Mouse (Mus musculus) ZHBTc4 (cell line): ENCODE data around the gene Arsj.

Experiments used
- DNase-seq: peaks from one replicate; pipeline ENCODE4 v3.0.0-alpha.2; 2011; ENCODE audit warnings: low read depth, low spot score

Gene Arsj

GRCm38 (mm10) chr3:126363568-126364505 is at the start of gene Arsj:
Gene Arsj (plus strand): TSS chr3:126363684.
- DNase-seq, result peak; percentile 62

DNA sequence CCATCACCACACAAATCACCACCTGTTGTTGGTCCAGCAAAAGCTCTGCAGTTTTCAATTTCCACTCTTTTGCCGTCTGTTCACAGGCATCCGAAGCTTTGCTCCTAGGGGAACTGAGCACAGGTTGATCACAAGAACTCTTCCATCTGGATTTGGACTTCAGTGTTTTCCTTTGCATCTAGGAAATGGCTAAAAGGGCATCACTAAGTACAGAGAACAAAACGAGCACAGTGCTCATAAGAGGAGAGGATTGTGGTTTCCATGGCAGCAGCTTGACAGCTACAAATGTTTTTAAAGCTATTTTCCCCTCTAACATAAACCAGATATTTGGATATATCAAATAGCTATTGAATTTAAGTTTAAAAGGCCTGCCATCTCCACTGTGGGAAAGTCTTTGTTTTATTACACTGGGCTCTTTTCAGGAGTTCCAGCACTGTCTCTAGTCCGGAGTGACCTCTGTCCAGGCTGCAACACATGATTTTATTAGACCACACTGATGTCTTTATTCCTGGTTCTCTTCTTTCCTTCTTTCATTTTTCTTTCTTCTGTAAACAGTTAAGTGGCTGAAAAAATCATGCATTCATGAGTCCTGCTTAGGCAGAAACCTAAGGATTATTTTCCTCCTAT is 38.5 kb upstream of the Arsj start:
- DNase-seq, result no peak

GRCm38 (mm10) chr3:126325891-126326627 is 37.4 kb upstream of the Arsj start:
- no peak for DNase-seq

DNA sequence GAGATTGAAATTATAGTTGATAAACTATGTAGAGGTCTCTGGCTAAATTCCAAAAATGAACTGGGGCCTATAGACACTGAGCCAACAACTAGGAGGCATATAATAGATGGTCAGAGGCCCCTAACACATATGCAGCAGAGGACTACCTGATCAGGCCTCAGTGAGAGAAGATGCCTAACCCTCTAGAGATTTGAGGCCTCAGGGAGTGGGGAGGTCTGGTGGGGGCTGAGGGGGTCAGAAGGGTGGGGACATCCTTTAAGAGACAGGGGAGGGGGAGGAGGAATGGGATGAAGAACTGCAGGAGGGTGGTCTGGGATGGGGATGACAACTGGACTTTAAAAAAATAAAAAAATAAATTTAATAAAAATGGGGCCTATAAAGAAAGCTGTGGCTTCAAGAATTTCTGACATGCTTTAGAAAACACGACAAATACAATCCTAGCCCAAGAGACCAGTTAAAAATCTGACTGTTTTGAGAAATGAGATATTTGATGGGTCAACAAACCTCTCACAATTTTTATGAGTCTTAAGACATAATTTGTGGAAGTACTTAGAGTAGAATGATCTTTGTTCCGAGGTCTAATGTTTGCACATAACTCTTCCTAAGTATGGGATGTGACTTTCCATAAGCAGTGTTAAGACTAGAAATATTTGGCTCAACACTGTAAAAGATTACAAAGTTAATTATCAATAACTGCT is 36.7 kb upstream of the Arsj start:
- no peak for DNase-seq

DNA sequence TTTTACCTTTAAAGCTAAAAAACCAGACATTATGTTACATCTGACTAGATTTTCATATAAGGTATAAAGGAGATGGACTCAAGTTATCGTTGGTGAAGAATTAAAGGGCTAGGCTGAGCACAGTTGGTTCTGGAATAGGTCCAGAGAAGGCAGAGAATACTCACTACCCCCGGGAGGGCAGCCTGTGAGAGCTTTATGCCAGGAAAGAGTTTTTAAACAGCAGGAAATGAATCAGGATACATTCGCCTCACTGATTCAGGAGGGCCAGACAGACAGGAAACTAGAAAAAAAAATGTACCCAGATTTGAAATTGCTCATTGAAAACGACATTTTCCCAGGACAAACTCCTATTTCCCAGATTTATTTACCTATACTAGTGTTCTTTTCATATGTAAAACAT is 28.2 kb upstream of the Arsj start:
- no peak for DNase-seq

DNA sequence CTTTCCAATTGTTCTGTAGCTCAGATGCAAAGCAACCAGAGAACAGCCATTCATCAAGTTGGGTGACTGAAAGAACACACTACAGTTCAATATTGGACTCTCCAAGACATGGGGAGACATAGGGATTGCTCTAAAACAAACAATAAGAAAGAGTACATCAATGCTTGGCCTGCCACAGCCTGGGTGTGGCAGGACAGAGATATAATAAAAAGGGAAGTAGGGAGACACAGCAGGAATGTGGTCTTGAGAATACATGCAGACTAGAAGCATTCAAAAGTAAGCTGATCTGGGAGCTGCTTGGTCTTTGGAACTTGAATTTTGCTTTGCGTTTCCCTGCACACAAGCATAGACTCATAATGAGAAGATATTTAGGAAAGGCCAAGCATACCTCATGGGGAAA is 18.7 kb upstream of the Arsj start:
- DNase-seq, result no peak

DNA sequence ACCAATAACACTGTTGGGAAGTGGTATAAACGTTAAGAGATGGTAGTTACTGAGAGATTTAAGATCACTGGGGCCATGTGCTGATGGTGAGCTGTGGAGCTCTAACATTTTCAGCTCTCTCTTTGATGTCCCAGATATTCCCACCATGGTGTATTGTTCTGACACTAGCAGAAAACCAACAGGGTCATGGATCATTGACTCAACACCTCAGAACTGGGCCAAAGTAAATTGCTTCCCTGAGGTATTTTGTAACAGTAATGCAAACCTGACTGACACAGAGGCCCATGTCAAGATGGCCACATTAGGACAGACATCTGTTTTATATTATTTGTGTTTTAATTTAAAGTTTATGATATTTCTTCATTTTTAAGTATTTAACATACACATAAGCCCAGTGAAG is 3.7 kb upstream of the Arsj start:
- no peak for DNase-seq

- no peak for DNase-seq
Measured at GRCm38 (mm10) chr3:126362392-126362791, 1.1 kb upstream of the Arsj start.

DNA sequence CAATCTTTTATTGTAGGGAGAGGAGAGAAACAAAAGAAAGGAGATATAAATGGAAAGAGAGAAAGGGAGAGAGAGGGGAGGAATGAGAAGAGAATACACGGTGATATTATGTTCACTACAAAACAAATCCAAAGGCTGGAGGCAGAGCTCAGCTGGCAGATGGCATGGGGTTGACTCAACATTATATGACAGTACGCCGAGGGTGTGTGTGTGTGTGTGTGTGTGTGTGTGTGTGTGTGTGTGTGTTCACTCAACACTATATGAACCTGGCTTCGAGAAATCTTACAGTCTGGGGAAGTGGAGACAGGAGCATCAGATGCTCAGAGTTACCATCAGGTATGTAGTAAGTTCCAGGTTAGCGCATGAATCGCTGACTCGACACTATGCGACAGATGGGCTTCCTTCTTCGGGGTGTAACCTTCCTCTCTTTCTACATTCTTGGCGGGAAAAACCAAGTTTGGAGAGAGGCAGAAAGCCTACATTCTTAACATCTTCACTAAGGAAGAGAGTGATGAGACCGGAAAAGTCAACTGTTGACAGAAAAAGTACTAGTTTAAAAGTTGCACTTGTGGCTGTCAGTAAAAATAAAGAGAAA is 456 bp upstream of the Arsj start:
- DNase-seq, result no peak

DNA sequence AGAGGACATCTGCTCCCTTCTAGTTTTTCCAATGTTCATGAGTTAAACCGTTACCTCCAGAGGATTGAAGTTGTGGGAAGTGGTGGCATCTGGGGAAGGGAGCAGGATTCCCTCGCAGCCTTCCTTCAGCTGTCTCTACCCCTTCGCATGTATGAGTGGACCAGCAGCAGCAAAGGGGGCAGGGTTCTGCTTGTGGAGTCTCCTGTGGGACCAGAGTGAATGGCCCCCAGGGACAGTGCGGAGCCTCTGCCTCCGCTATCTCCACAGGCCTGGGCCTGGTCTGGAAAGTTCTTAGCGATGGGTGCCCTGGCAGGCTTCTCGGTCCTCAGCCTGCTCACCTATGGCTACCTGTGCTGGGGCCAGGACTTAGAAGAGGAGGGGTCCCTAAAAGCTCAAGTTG is 1.1 kb downstream of the Arsj start:
- DNase-seq, result no peak

DNA sequence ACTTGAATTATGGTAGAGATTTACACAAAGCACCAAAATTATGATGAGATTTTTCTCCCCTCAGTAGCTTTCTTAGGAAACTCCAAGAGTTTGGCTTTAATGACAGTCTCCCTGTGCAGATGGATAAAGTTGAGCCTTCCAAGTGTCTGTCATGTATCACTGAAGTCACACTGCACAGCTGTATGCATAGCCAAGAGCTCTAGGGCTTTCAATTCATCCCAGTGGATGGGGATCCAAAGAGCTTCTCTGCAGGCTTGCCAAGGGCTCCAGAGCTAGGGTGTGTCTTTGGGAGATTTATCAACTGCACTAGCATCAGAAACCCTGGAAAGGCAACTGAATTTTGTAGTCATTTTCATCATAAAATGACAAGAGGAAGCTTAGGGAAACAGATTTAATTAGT is 7.1 kb downstream of the Arsj start:
- no peak for DNase-seq

- DNase-seq, result no peak
Measured at GRCm38 (mm10) chr3:126372815-126373545, 9.5 kb downstream of the Arsj start.

DNA sequence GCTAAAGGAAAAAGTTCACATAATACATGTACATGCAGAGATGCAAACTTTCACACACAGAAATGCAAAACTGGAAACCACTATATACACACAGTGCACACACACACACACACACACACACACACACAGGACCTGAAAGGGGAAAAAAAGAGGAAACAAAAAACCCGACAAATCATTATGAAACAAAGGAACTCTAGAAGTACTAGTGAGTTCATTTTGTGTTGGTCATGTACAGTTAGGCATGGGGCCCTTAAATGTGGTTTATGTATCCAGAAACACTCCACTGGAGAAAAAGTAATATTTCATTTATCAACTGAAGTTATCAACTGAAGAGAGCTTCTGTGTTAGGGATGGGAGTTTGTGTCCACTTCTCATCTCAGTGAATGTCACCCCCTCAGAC is 10.2 kb downstream of the Arsj start:
- DNase-seq, result no peak

DNA sequence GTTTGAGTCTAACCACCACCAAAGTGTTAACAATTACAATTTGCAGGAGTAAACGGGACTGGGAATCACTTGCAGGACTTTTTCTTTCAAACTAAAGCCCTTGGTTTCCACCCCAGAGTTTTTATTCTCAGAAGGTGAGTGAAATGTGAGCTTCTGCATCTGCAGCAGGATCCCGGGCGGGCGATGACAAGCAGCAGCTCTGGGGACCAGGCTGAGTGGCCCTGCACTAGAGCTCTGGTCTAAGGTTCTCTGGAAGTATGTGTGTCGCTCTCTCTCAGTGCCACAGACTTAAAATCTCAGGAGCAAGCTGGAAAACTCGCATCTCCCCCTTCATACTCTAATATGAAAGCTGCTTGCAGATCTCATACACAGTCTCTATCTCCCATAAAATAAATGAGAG is 15.8 kb downstream of the Arsj start:
- no peak for DNase-seq

- DNase-seq, result no peak
Measured at GRCm38 (mm10) chr3:126379702-126380101, 16.2 kb downstream of the Arsj start.

GRCm38 (mm10) chr3:126383276-126383675 is 19.8 kb downstream of the Arsj start:
- DNase-seq, result no peak

DNA sequence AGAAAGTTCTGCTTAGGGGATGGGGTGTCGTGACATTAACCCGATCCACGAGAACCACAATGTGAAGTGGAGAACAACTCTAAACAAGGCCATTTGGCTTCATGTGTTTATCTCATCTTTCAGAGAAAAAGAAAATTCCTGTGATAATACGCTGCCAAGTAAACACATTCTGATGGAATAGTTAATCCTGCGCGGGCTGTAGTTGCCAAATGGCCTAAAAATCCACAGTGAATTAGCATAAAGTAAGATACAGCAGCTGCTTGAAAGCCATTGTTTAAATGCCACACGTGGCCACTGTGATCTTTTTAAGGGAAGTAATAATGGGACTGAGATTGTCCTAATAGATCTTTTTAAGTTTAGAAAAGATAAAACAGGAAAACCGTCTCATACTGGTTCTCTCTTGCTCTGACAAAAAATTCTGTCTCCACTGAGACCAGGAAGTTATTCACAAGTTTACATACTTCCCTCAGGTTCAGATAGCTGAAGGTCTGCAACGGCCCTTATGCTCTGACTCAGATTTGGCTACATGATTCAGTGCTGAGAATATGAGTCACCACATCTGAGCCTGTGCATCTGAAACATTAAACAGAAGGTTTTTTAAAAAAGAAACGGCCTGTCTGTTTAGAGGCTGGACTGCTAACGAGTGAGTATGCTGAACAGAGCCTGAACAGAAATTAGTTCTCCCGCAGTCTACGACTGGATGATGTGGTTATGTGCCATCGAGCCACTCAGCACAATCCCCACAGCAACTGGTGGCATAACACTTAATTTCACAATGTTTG is 21.4 kb downstream of the Arsj start:
- DNase-seq, result peak; percentile 28

DNA sequence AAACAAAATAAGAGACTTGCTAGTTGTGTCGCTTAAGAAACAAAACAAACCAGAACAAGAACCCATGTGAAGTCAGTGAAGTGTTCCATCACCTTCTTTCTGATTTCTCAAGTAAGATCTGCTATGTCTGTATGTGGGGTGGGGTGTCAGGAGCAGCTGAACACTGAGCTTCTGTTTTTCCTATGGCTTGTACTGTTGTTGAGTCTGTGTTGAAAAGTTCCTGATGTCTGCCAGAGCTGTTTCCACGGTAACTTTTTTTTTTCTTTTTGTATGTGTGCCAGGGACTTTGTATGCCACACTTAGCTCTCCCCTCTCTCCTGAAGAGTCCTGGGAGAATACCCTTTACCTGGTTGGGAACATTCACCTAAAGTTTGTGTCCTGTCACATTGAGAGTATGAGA is 34.0 kb downstream of the Arsj start:
- DNase-seq, result no peak

GRCm38 (mm10) chr3:126397985-126398630 is 34.6 kb downstream of the Arsj start:
- no peak for DNase-seq
